Mouse (Mus musculus) CH12.LX (cell line): ENCODE results near the gene Wipf1. TPM values are rescaled to one million over a fixed set of nuclear protein-coding genes. Genes with fewer than 3 reads are reported as not detected.

ENCODE experiments used
- DNase-seq: peaks from one replicate; pipeline ENCODE4 v3.0.0-alpha.2; 2013; ENCODE audit errors: extremely low read depth
- H3K27ac ChIP-seq: 2 replicates; pipeline ENCODE4 v1.5.1; 2012; ENCODE audit warnings: low read depth, mild to moderate bottlenecking, control low read depth, moderate library complexity; ENCODE audit not compliant: insufficient read depth
- H3K27me3 ChIP-seq: replicated peaks from 2 replicates; pipeline ENCODE3; 2012; ENCODE audit warnings: inconsistent platforms
- H3K36me3 ChIP-seq, 2 experiments: replicated peaks in 1 of 2; 2 replicates each; pipeline versions ENCODE3 to v1.6.1; 2012; ENCODE audit warnings: inconsistent platforms in 1 of 2, low read length in 1 of 2, mild to moderate bottlenecking in 1 of 2, mixed read lengths in 1 of 2, moderate library complexity in 1 of 2; ENCODE audit not compliant: control insufficient read depth in 1 of 2, insufficient read depth in 1 of 2
- H3K4me1 ChIP-seq, 2 experiments: 2 replicates each; pipeline ENCODE4 v1.6.1; 2012; ENCODE audit warnings: inconsistent platforms in 1 of 2, moderate library complexity in 1 of 2; ENCODE audit not compliant: insufficient read depth in 2 of 2, control insufficient read depth in 1 of 2
- H3K4me2 ChIP-seq: 2 replicates; pipeline ENCODE4 v1.6.1; 2012; ENCODE audit warnings: low read depth, mild to moderate bottlenecking, control low read depth; ENCODE audit not compliant: poor library complexity, insufficient read depth, severe bottlenecking
- H3K4me3 ChIP-seq, 3 experiments: fragments of 150-350 bp in 1 of 3; sonication (generic) in 1 of 3; replicated peaks in 1 of 3; 2 replicates each; pipeline versions ENCODE3 to v1.5.1; 2011 to 2012; ENCODE audit warnings: low read depth in 2 of 3, low read length in 2 of 3, mild to moderate bottlenecking in 2 of 3, moderate library complexity in 2 of 3, control low read depth in 1 of 3, improper control_type of control experiment in 1 of 3, inconsistent platforms in 1 of 3, mixed read lengths in 1 of 3; ENCODE audit not compliant: poor library complexity in 1 of 3
- H3K79me2 ChIP-seq: replicated peaks from 2 replicates; pipeline ENCODE4 v1.6.1; 2012; ENCODE audit warnings: mild to moderate bottlenecking, moderate library complexity; ENCODE audit not compliant: control insufficient read depth, poor library complexity, insufficient read depth, severe bottlenecking; ENCODE audit errors: extremely low read depth
- H3K9ac ChIP-seq: 2 replicates; pipeline ENCODE4 v1.6.1; 2012; ENCODE audit warnings: low read depth, mild to moderate bottlenecking, control low read depth, moderate library complexity; ENCODE audit not compliant: insufficient read depth
- H3K9me3 ChIP-seq: replicated peaks from 2 replicates; pipeline ENCODE3; 2012; ENCODE audit warnings: low read length, inconsistent platforms, mixed read lengths
- CHD2 ChIP-seq: IDR thresholded peaks from 2 replicates; pipeline ENCODE4 v1.6.1; 2011; ENCODE audit warnings: low read length, improper control_type of control experiment
- CTCF ChIP-seq, 2 experiments: IDR thresholded peaks in 1 of 2; conservative IDR thresholded peaks in 1 of 2; 2 replicates each; pipeline ENCODE4 v1.5.1; 2011 to 2012; ENCODE audit warnings: low read depth in 2 of 2, low read length in 2 of 2, improper control_type of control experiment in 1 of 2, inconsistent platforms in 1 of 2, mild to moderate bottlenecking in 1 of 2, moderate library complexity in 1 of 2
- E2F4 ChIP-seq: IDR thresholded peaks from 2 replicates; pipeline ENCODE4 v1.6.1; 2011; ENCODE audit warnings: low read depth, low read length, improper control_type of control experiment; ENCODE audit not compliant: insufficient replicate concordance
- ELF1 ChIP-seq: IDR thresholded peaks from 2 replicates; pipeline ENCODE4 v1.6.1; 2014; ENCODE audit warnings: low read depth, mild to moderate bottlenecking, inconsistent platforms, low read length, improper control_type of control experiment
- ETS1 ChIP-seq: conservative IDR thresholded peaks from 2 replicates; pipeline ENCODE4 v1.6.1; 2012; ENCODE audit warnings: low read depth, mild to moderate bottlenecking, inconsistent platforms, low read length, improper control_type of control experiment, moderate library complexity
- GABPA ChIP-seq: IDR thresholded peaks from 2 replicates; pipeline ENCODE4 v1.6.1; 2012; ENCODE audit warnings: low read depth, low read length, improper control_type of control experiment, inconsistent platforms; ENCODE audit not compliant: insufficient replicate concordance
- HCFC1 ChIP-seq: IDR thresholded peaks from 2 replicates; pipeline ENCODE4 v1.6.1; 2012; ENCODE audit warnings: low read depth, mild to moderate bottlenecking, inconsistent platforms, low read length, improper control_type of control experiment
- JUN ChIP-seq: IDR thresholded peaks from 2 replicates; pipeline ENCODE4 v1.6.1; 2011; ENCODE audit warnings: low read depth, mild to moderate bottlenecking, low read length, improper control_type of control experiment, moderate library complexity; ENCODE audit not compliant: insufficient read depth
- JUND ChIP-seq: conservative IDR thresholded peaks from 2 replicates; pipeline ENCODE4 v1.6.1; 2011; ENCODE audit warnings: low read depth, low read length, improper control_type of control experiment
- KAT2A ChIP-seq: IDR thresholded peaks from 2 replicates; pipeline ENCODE4 v1.6.1; 2012; ENCODE audit warnings: low read length, improper control_type of control experiment, inconsistent platforms; ENCODE audit not compliant: insufficient replicate concordance
- MAX ChIP-seq: IDR thresholded peaks from 2 replicates; pipeline ENCODE4 v1.6.1; 2011; ENCODE audit warnings: low read length, improper control_type of control experiment
- MEF2A ChIP-seq: IDR thresholded peaks from 2 replicates; pipeline ENCODE4 v1.6.1; 2014; ENCODE audit warnings: low read depth, mild to moderate bottlenecking, inconsistent platforms, low read length, improper control_type of control experiment, borderline replicate concordance
- MXI1 ChIP-seq: IDR thresholded peaks from 2 replicates; pipeline ENCODE4 v1.6.1; 2011; ENCODE audit warnings: mild to moderate bottlenecking, low read depth, low read length, improper control_type of control experiment
- NRF1 ChIP-seq: IDR thresholded peaks from 2 replicates; pipeline ENCODE4 v1.6.1; 2014; ENCODE audit warnings: low read depth, mild to moderate bottlenecking, inconsistent platforms, low read length, improper control_type of control experiment, moderate library complexity
- PAX5 ChIP-seq: IDR thresholded peaks from 2 replicates; pipeline ENCODE4 v1.6.1; 2012; ENCODE audit warnings: low read length, inconsistent platforms, mixed read lengths
- POLR2A ChIP-seq: IDR thresholded peaks from 2 replicates; pipeline ENCODE4 v1.6.1; 2011; ENCODE audit warnings: low read depth, mild to moderate bottlenecking, improper control_type of control experiment, low read length
- POLR2AphosphoS2 ChIP-seq: IDR thresholded peaks from 2 replicates; pipeline ENCODE4 v1.6.1; 2011; ENCODE audit warnings: low read depth, low read length, improper control_type of control experiment
- RAD21 ChIP-seq: IDR thresholded peaks from 2 replicates; pipeline ENCODE4 v1.6.1; 2011; ENCODE audit warnings: low read depth, mild to moderate bottlenecking, low read length, improper control_type of control experiment, moderate library complexity
- RCOR1 ChIP-seq: conservative IDR thresholded peaks from 2 replicates; pipeline ENCODE4 v1.6.1; 2012; ENCODE audit warnings: low read depth, mild to moderate bottlenecking, inconsistent platforms, low read length, improper control_type of control experiment
- SIN3A ChIP-seq: IDR thresholded peaks from 2 replicates; pipeline ENCODE4 v1.6.1; 2012; ENCODE audit warnings: low read length, improper control_type of control experiment, inconsistent platforms
- TBP ChIP-seq: conservative IDR thresholded peaks from 2 replicates; pipeline ENCODE4 v1.6.1; 2011; ENCODE audit warnings: low read depth, low read length, improper control_type of control experiment
- TCF12 ChIP-seq: IDR thresholded peaks from 2 replicates; pipeline ENCODE4 v1.6.1; 2014; ENCODE audit warnings: low read depth, mild to moderate bottlenecking, inconsistent platforms, low read length, improper control_type of control experiment
- USF2 ChIP-seq: conservative IDR thresholded peaks from 2 replicates; pipeline ENCODE4 v1.6.1; 2011; ENCODE audit warnings: low read depth, low read length, improper control_type of control experiment
- ZKSCAN1 ChIP-seq: IDR thresholded peaks from 2 replicates; pipeline ENCODE4 v1.6.1; 2012; ENCODE audit warnings: low read depth, inconsistent platforms, low read length, improper control_type of control experiment, borderline replicate concordance
- dilution Hi-C: fragments of 300-500 bp; cut with MboI; formaldehyde crosslinking; loops from 2 replicates; pipeline ENCODE4 v1.14.3; 2020; ENCODE audit warnings: low sequenced_read_pairs; ENCODE audit not compliant: extremely low pct_unique_long_range_greater_than_20kb, extremely low pct_ligation_motif_present
- in situ Hi-C: fragments of 300-500 bp; cut with MboI; formaldehyde crosslinking; loops from 3 replicates; pipeline ENCODE4 v1.14.3; 2019; ENCODE audit warnings: low sequenced_read_pairs, low pct_ligation_motif_present, low pct_unique_long_range_greater_than_20kb, mixed read lengths
- polyA plus RNA-seq: library from polyadenylated mRNA; unstranded; fragments of >175 nt; gene quantifications from 2 replicates; pipeline ENCODE4 v1.2.1, GENCODE M21; 2012; ENCODE audit warnings: low read depth; ENCODE audit not compliant: insufficient read length
- total RNA-seq, 2 experiments: library from RNA; depleted of rRNA; stranded (reverse); fragments of 300-350 nt in 1 of 2; fragments of >200 nt in 1 of 2; gene quantifications; 2 replicates each; pipeline ENCODE4 v1.2.3; 2012 to 2014

The Wipf1 gene
- total and polyA plus RNA-seq, 3 experiments = 18.3 to 95.0 (median 21.8) TPM

- peak; percentile 49; the same call in 1 of the 2 replicates for TF ChIP-seq MXI1
- TF ChIP-seq E2F4 = no peak
- no peak for TF ChIP-seq USF2
- peak; percentile 59 for TF ChIP-seq ETS1
- no peak for TF ChIP-seq NRF1
- no peak for TF ChIP-seq KAT2A
- TF ChIP-seq SIN3A = peak; percentile 72
- no peak for TF ChIP-seq ELF1
- no peak for TF ChIP-seq TBP
- no peak for TF ChIP-seq RCOR1
- 0 out of 2 replicates have a peak, but pooled peaks have one; percentile 37 for TF ChIP-seq JUND
Observed at GRCm38 (mm10) chr2:73459607-73460153, 69.9 kb downstream of the Wipf1 start (continued).

- Histone ChIP-seq H3K79me2 (peaks cover 44% of the 10 kb centered on the region), H3K4me1 (peaks cover 26 to 59% of the 10 kb centered on the region in 2 experiments), H3K27ac (no peak overlapping the region), H3K36me3 (peaks cover 10 to 26% of the 10 kb centered on the region in 2 experiments), H3K9me3 (no peaks in the 10 kb centered on the region), H3K9ac (no peak overlapping the region), H3K4me2 (no peak overlapping the region), H3K27me3 (no peaks in the 10 kb centered on the region), H3K4me3 (no peak overlapping the region)
- in situ Hi-C loops (no loop called here), dilution Hi-C loops (no loop called here)
- DNase-seq = no peak
- TF ChIP-seq RAD21 (no peak), ETS1 (no peak), KAT2A (no peak), CHD2 (no peak), TCF12 (no peak), MEF2A (no peak), JUN (no peak), MXI1 (no peak), RCOR1 (no peak), CTCF (conservative IDR thresholded peaks at IDR 0.05 in 1 of 2, IDR thresholded peaks at IDR 0.05 in 1 of 2; ENCODE audit: low read depth in 2 of 2, low read length in 2 of 2) (no peak), PAX5 (no peak), POLR2AphosphoS2 (no peak), GABPA (no peak), USF2 (no peak), MAX (no peak), POLR2A (no peak), HCFC1 (no peak), ZKSCAN1 (no peak), ELF1 (no peak)
Observed at GRCm38 (mm10) chr2:73456886-73457285, 72.6 kb downstream of the Wipf1 start.
